Mouse (Mus musculus) cerebellum, postnatal 4 days (tissue): ENCODE results near the gene Sptbn4.
A peak's percentile ranks its signal among the peaks of the same experiment; 100 is the strongest.

ENCODE experiments used
- DNase-seq, 2 experiments: peaks; one replicate each; pipeline ENCODE4 v3.0.0; 2022; ENCODE audit warnings: low spot score in 2 of 2, mixed read lengths in 1 of 2

Gene Sptbn4

DNA sequence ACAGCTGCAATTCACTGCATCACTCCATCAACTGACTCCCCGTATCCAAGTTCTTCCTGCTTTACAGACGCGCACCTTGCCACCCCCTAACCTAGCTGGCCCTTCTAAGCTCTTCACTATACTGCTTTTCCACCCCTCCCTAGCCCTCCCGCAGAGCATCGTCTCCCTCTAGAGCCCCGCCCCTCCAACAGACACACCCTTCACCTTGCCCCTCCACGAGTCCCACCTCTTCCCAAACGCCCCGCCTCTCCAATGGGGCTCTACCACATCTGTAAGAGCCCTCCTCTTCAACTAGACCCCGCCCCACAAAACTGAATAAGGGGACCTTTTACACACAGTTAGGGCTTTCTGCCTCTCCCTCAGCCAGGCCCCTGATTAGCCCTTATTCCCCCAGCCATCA, 13.7 kb downstream of the Sptbn4 start:
- no peak for DNase-seq

DNA sequence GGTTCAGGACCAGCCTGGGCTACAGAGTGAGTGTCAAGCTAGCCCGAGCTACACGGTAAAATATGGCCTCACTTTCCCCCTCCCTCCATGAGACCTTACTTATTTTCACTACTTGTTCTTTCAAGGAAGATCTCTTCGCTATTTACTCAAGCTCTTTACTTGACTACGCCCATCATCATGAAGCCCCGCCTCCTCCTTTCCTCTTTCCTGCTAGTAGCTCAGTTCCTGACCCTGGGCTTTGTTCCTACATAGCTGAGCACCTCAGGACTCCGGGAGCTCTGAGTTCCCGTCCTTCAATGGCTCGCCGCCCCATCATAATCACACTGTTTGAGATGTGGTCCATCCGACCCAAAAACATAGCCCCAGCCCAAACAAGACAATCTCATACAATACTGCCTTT, 14.1 kb downstream of the Sptbn4 start:
- no peak for DNase-seq

DNA sequence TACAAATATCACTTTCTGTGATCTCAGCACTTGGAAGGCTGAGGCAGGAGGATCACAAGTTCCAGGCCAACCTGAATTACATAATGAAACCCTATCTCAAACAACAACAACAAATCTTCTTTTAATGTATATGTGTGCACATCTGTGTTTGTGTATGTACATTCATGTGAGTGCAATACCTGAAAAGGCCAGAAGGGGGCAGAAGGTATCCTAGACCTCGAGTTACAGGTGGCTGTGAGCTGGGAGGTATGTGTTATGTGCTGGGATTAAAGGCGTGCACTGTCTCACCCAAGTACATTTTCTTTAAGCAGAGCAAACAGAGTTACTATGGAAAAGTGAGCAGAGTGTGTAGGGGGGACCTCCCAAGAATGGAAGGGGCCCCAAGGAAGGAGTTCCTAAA, 18.4 kb downstream of the Sptbn4 start:
- DNase-seq: no peak

DNA sequence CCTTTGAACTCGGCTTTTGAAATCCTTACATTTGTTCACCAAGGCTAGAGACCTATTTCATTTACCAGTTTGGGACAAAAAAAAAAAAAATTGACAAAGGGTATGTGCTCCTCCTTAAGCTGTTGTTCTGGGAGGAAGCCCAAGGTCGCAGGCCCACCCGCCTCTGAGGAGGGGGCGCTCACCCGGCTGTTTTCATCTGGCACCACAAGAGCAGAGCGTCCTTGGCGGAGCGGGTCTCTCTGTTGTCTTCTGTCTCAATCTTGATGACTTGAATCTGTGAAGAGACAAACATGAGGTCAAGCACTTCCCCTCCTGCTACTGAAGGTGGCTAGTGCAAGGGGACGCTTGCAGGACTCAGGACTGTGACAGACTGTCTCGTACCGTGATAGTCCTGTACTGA, 19.5 kb downstream of the Sptbn4 start:
- no peak for DNase-seq

DNA sequence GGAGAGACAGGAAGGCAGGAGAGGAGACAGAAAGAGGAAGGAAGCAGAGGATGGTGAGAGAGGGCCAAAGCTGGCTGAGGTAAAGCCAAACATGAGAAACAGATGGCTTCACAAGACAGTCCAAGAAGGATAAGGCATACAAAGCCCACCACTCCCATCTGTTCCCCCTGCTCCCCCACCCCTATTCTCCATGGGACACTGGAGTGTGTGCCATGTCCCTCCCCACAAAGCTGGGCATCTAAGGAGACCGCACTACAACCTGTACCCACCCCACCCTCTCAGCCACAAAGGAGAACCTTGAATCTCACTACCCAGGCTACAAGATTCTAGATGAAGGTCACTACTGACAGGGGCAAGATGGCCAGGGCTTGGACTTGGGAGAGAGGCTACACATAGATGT, 20.1 kb downstream of the Sptbn4 start:
- DNase-seq: peak in 1 of 2 experiments; percentile 55

DNA sequence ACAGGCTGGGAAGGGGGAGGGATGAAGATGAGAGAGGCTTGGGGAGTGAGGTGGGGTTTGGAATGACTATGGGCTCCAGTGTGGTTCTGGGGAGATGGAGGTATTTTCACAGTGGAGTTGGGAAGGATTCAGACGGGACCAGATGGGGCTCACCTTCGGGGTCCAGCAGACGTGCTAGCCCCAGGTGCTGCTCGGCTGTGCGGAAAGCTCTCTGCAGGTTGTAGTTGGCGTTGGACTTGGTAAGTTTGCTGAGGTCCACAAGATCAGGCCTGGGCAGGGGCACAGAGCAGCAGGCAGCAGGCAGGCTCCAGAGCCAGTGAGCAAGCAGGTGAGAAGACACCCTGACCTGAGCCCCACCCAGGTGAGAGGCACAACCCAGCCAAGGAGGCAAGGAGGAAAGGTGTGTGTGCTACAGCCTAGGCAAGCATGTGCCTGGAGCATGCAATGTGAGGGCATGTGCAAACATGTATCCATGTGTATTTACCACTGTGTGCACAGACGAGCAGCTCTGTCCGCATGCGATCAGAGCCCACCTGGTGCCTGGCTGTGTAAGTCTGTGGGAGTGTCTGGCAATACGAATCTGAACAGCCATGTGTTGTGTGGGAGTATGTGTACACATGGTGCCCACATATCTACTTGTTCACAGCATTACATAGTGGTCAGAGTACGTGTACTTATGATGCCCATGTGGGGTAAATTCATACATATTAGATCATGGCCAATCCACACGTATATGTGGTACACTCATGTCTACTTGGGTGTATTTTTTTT, 23.7 kb downstream of the Sptbn4 start:
- no peak for DNase-seq

DNA sequence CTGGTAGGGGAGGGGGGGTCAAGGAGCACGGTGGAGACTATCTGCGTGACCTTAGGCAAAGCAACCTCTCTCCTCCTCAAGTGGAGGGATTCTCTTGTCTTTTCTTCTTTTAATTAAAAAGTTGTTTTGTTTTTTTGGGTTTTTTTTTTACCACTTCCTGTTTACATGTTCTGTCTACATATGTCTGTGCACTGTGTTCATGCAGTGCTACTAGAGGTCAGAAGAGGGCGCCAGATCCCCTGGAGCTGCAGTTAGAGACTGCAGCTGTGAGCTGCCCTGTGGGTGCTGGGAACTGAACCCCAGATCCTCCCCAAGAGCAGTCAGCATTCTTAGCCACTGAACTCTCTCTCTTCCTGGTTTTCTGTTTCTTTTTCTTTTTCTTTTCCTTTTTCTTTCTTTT, 28.4 kb downstream of the Sptbn4 start:
- no peak for DNase-seq

DNA sequence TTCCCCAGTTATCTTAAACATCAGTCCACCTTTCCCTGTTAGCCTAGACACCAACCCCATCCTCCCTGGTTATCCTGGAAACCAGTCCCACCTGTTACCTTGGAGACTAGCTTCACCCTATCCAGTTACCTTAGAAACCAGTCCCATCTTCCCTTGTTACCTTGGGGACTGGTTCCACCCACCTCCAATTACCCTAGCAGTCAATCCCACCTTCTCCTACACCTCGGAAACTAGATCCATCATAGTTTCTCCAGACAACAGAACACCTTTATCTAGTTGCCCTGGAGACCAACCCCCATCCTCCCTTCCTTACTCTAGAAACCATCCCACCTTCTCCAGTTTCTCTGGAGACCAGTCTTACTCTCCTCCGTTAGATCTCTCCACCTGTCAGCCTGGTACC, 30.3 kb downstream of the Sptbn4 start:
- no peak for DNase-seq

DNA sequence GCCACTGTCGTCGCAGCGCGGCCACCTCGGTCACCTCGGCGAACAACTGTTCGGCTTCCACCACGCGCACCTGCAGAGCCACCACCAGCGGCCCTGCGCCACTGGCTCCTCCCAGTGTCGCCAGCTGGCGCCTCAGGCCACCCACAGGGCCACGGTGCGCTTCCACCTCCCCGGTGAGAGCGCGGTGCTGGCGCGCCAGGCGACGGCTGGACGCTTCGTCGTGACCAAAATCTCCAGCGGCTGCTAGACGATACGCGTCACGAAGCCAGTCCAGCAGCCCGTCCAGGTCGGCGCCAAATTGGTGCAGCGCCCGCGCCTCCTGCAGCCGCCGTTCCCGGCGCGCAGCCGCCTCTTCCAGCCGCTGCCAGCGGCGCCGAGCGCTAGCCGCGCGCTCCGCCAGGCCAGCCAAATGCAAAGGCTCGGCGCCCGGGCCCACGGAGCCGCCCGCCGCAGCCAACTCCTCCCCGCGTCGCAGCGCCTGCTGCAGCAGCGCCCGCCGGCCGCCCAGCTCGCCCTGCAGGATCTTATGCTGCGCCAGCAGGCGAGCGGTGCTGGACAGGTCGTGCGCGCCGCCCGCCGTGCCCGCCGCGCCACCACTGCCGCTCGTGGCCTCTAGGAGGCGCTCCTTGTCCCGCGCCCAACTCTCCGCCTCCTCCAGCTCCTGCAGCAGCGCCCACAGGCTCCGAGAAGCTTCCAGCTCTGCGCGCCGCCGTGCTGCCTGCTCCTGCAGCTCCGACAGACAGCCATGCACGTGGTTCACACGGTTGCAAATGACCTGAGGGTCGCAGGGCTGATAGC, 38.9 kb downstream of the Sptbn4 start:
- peak; percentile 58 to 87 for DNase-seq

DNA sequence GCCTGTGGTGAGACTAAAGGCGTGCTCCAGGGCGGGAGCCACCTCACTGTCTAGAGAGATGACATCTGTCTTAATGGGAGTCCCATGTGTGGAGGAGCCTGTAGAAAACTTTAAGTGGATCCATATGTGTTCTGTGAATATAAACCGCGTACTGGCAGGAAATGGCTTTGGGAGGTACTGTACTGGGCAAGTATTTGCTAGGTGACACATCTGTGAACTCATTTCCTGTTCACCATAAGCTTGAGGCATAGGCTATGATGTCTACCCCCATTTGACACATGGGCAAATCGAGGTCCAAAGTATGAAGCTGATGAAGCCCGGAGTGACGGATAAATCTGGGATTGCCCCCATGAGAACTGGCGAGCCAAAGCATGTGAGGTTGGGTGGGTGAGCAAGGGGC, 39.7 kb downstream of the Sptbn4 start:
- no peak for DNase-seq

DNA sequence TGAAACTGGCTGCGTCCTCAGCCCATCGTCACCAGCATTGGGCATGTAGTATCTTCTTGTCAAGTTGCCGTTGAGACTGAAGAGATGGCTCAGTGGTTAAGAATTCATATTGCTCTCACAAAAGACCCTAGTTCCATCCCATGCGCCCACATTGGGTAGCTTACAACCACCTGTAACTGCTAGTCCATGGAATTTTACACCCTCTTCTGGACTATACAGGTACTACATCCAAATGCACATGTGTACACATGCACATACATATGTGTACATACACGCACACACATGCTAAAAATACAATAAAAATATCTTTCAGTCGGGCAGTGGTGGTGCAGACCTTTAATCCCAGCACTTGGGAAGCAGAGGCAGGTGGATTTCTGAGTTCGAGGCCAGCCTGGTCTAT, 41.0 kb downstream of the Sptbn4 start:
- no peak for DNase-seq

DNA sequence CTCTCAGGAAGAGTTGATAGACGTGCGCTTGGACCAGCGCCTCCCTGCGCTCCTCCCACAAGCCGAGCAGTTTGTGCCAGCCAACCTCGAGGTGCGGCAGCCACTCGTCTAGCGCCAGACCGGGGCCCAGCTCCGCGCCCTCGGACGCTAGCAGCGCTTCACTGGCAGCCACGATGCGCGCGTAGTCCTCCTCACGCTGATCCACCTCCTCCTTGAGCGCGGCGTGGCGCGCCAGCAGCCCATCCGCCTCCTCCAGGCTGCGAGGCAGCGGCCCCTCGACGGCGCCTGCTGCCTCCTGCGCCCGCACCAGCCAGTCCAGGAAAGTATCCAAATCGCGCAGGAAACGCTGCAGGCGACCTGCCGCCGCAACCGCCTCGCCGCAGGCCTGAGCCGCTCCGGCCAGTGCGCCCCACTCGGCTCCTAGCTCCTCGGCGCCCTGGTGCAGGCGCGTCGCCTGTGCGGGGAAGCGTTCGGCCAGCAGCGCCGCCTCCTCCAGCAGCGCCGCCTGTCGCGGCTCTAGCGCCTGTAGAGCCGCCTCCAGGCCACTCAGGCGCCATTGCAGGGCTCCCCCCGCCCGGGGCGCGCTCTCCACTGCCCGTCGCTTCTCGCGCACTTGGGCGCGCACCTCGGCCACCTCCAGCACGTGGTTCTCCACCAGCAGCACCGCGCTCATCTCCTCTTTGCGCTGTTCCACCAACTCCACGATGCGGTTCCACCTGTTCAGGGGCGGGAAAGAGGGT, 43.1 kb downstream of the Sptbn4 start:
- DNase-seq: no peak

DNA sequence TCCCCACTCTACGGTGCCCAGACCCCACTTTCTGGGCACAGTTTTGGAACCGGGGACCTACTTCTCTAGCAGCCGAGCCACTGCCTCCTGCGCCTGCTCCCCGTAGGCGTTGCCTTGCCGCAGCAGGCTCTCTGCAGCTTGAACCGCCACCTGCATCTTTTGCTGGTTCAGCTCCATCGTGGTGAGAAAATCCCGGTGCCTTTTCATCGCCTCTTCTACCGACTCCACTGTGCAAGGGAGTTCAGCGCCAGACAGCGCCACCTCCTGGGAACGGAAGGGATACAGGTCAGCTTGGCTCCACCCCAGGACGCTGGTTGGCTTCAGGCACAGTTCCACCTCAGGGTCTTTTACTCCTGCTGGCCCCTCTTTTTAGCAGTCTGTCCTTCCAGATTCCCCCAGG, 44.8 kb downstream of the Sptbn4 start:
- DNase-seq: peak; percentile 61 to 79

DNA sequence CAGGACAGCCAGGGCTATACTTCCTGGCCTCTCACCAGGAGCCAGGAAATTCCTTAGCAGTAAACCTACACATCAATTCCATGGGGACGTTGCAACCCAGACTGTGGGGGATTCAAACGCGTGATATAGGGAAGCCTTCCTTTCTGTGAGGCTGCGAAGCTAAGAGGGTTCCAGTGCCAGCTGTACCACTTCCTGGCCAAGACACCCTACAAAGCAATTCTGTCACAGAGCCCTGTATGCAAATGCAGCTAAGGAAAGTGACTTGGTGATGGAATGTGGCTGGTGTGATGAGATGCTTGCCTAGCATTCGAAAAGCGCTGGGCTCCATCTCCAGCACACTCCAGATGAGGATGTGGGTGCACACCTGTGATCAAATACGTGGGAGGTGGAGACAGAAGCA, 46.9 kb downstream of the Sptbn4 start:
- DNase-seq: no peak

DNA sequence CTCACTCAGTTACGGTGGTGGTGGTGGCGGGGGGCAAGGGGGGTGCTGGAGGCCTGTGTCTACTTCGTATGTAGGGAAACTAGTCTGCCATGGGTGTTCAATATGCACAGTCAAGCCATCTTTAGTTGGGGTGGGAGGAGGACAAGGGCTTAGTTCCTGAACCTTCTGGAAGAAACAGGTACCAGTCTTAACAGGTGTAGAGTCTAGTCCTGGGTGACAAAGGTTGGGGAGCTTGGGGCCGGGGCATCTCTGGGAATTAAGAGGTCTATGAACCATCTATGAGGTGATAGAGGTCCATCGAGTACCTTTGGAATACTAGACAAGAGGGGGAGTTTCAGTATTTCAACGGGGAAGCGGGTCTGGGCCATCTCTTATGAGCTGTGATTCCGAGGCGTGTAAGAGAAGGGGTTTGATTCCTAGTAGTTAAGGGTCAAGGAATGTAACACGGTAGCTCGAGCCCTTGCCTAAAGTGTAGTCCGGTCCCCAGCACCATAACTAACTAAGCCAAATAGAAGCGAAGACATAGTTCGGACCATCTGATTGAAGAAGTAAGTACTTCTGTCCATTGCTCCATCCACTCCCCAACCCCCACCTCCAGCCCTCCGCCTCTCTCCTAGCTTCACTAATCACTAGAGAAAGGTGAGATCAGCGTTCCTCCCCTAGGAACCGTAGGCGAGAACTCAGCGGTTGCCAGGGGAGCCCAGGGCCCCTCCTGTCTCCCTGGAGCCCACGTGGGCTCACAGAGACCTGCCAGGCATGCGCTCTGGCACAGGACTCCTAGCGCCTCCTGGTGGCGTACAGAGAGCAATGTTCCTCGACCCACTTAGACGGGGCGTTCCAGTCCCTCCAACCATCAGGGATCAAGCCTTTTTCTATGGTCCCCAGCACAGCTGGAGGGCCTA, 50.2 kb downstream of the Sptbn4 start:
- DNase-seq: peak in 1 of 2 experiments; percentile 33

DNA sequence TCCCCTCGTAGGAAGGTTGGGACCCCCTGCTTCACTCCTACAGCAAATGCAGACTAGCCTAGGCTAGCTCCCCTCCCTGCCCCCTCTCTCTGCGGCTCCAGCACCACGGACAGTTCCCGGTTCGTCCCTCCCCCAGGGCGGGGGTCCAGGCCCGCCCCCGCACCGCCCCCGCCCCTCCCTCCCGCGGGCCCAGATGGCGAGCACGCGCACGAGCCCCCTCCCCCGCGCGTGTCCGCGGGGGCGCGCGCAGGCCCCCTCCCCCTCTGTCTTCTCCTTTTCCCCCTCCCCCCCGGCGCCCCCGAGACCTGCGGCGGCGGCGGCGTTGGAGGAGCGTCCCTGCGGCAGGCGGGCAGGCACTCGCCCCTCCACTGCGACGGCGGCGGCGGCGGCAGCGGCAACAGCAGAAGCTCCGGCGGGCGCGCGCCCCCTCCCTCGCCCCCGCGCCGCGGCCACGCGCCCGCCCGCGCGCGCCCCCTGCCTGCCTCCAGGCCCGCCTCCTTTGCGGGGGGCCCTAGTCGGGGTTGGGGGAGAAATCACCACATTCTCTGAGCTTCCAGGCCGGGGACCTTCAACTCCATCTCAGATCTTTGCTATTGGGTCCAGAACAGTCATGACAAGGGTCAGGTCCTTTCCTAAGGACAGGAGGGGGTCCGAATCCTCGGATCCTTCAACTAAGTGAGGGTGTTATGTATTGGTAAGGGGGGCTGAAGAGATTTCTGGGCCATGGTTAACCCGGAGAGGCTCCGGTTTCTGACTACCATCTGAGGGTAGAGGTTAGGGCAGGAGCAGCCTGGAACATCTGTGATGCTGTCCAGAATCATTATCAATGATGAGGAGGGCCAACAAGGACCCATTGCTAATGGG, 51.1 kb downstream of the Sptbn4 start:
- peak in 1 of 2 experiments; percentile 55 for DNase-seq

DNA sequence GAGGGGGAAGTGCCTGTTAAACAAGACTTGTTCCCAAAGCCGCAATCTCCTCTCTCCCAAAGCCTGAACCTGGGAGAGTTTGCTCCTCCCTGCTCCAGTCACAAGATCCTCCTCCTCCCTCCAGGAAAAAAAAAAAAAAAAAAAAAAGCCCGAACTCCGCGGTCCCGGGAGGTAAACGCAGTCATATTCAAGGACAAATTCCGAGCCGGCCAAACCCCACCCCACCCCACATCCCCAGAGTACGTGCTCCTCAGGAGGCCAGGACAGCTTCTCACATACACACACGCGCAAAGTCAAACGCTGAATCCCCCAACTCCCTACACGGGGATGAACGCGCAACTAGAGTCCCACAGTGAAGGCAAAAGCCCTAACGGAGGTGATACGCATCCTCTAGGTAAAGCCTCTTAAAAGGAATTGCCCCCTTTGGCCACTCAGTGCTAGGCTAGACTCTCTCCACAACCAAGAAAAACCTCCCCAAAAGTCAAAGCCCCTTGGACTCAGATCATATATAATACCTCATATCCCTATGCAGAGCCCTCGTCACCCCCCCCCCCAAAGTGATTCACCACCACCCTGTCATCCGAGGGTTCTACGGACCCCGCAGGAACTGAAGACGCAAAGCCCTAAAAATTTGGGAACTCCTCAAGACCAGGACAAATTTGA, 51.8 kb downstream of the Sptbn4 start:
- DNase-seq: no peak

DNA sequence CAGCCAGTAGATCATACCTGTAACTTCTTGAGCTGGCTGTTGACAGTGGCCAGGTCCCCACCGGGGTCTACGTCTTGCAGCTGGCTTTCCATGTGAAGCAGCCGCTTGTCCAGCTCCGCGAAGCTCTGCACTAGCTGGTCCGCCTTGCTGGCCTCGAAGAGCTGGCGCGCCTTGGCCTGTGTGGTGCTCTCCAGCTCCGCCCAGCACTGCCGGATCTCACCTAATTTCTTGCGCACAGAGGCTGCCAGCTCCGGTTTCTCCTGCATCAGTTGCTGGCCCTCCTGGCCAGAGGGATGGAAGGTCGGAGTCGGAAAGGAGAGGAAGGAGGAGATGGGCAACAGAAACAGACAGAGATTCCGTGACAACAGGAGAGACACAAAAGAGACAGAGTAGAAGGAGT, 56.1 kb downstream of the Sptbn4 start:
- no peak for DNase-seq

DNA sequence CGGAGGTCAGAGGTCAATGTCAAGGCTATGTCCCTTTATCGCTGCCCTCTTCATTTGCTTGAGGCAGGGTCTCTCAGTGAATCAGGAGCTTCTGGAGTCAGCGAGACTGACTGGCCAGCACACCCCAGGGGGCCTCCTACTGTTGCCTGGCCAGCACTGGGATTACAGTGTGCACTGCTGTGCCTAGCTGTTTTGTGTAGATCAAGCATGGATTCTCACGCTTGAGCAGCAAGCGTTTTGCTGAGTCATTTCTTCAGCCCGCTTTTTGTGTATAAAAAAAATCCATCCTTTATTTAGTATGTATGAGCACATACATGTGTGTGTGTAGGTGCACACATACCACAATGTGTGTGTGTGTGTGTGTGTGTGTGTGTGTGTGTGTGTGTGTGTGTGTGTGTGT, 58.3 kb downstream of the Sptbn4 start:
- DNase-seq: no peak

DNA sequence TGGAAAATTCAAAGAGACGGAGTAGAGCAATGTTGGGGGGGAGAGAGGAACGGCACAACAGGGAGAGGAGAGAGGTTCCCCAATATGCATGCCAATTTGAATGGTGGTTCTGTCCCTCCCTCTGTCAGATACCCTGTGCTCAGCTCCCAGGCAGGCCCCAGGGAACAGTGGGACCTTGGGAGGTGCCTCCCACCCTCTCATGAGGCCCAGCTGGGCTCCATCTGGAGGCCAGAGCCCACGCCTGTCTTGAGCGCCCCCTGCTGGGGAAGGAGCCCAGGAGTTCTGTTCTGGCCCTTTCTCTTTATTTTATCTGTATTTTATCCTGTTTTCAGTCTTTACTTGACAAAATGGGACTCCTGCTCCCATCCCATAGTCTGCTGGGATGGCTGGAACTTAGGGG, 62.8 kb downstream of the Sptbn4 start:
- DNase-seq: peak in 1 of 2 experiments; percentile 42
